Mouse (Mus musculus) midbrain, embryonic 11.5 days (tissue): ENCODE measurements around the gene Nol3. TPM values are rescaled to one million over a fixed set of nuclear protein-coding genes. Genes with fewer than 3 reads are reported as not detected.

ENCODE experiments used
- ATAC-seq: fragments of 200-750 bp; cut with Nextera tagmentation; 2 replicates; pipeline ENCODE4 v1.8.0; 2017; ENCODE audit warnings: moderate TSS enrichment, moderate library complexity; ENCODE audit not compliant: low FRiP score
- DNase-seq: peaks from one replicate; pipeline ENCODE4 v3.0.0; 2015; ENCODE audit warnings: low spot score; ENCODE audit errors: missing footprints
- H3K27ac ChIP-seq: fragments of 300-500 bp; sonication (generic); 2 replicates; pipeline ENCODE4 v1.5.1; 2014; ENCODE audit warnings: low read depth, low read length
- H3K27me3 ChIP-seq: fragments of 300-500 bp; sonication (generic); 2 replicates; pipeline ENCODE4 v1.6.1; 2014; ENCODE audit warnings: mild to moderate bottlenecking, low read length, moderate library complexity, mixed read lengths; ENCODE audit not compliant: control insufficient read depth, insufficient read depth
- H3K36me3 ChIP-seq: fragments of 300-500 bp; sonication (generic); 2 replicates; pipeline ENCODE4 v1.6.1; 2014; ENCODE audit warnings: mild to moderate bottlenecking, low read length, moderate library complexity, mixed read lengths; ENCODE audit not compliant: control insufficient read depth, insufficient read depth
- H3K4me1 ChIP-seq: fragments of 300-500 bp; sonication (generic); 2 replicates; pipeline ENCODE4 v1.6.1; 2014; ENCODE audit warnings: low read length; ENCODE audit not compliant: control insufficient read depth, insufficient read depth
- H3K4me2 ChIP-seq: fragments of 300-500 bp; sonication (generic); 2 replicates; pipeline ENCODE4 v1.6.1; 2014; ENCODE audit warnings: mild to moderate bottlenecking, moderate library complexity
- H3K4me3 ChIP-seq: fragments of 300-500 bp; sonication (generic); 2 replicates; pipeline ENCODE4 v1.5.1; 2014; ENCODE audit warnings: low read depth, low read length
- H3K9ac ChIP-seq: fragments of 300-500 bp; sonication (generic); 2 replicates; pipeline ENCODE4 v1.6.1; 2014; ENCODE audit warnings: low read length
- H3K9me3 ChIP-seq: fragments of 300-500 bp; sonication (generic); 2 replicates; pipeline ENCODE4 v1.6.1; 2016; ENCODE audit warnings: low read length; ENCODE audit not compliant: control insufficient read depth
- WGBS: fragments of 180-500 bp; shearing (Covaris S2); extraction: QIAGEN DNeasy Blood & Tissue Kit; methylation state at CpG from one replicate; pipeline ENCODE4 v1.1.7; 2014; 5-methylcytosine and 5-hydroxymethylcytosine counted together
- polyA plus RNA-seq: library from polyadenylated mRNA; unstranded; fragments of >200 nt; fragmentation: Nextera tagmentation; extraction: Ambion mirVana; gene quantifications from 2 replicates; pipeline ENCODE4 v1.2.1, GENCODE M21; 2014

Gene Nol3
- polyA plus RNA-seq, 1 experiment from 2014 or later: 2.0 TPM

DNA sequence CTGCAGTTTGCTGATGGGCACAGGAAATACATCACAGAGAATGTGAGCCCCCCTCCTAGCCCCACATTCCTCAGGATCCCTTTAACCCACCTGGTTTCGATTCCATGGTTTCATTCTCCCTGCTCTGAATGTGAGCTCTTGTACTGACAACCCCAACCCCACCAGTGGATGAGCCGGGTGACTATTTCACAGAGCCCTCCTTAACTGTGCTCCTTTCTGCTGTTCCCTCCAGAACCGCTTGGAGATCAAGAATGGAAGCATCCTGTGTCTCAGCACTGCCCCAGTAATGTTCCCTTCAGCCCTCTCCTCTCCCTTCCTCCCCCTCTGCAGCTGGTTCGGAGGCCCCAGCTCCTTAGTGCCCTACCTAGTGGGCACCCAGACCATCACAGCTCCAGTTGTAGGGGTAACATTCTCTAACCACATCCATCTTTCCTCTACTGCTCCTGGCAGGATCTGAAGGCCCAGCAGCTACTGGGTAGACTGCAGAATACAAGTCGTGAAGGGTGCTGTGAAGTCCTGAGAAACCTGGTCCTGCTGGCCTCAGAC is 30.3 kb downstream of the Nol3 start:
- DNase-seq (peak; percentile 77), ATAC-seq (peak; percentile 23; the same call in 1 of the 2 replicates)
- H3K4me1 ChIP-seq: peaks cover 8% of the 10 kb centered on the region
- H3K9ac ChIP-seq: no peak overlapping the region
- no peak overlapping the region for H3K4me3 ChIP-seq
- H3K9me3 ChIP-seq: no peaks in the 10 kb centered on the region
- no peaks in the 10 kb centered on the region for H3K27me3 ChIP-seq
- H3K4me2 ChIP-seq: peak overlapping the region; percentile 14; the same call in 1 of the 2 replicates
- 61% methylated on average over 5 of the region's 5 CpGs for WGBS
- H3K27ac ChIP-seq: 0 out of 2 replicates have a peak overlapping the region, but pooled peaks have one; percentile 20
- peaks cover 18% of the 10 kb centered on the region for H3K36me3 ChIP-seq

DNA sequence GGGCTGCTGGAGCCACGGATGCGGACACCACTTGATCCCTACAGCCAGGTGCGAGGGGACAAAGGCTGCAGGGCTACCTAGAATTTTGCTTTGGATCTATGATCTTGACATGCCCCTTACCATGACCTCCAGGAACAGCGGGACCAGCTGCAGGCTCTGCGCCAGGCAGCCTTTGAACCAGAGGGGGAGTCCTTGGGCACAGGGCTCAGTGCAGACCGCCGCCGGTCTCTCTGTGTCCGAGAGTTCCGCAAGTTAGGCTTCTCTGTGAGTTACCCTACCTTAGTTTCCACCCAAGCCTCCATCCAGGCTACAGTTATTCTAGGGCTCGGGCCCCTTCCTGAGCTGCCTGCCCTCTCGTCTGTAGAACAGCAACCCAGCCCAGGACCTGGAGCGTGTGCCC is 31.7 kb downstream of the Nol3 start:
- peaks cover 8% of the 10 kb centered on the region for H3K4me1 ChIP-seq
- H3K9me3 ChIP-seq: no peaks in the 10 kb centered on the region
- WGBS: 94% methylated on average over 13 of the region's 13 CpGs
- no peak overlapping the region for H3K27ac ChIP-seq
- H3K27me3 ChIP-seq: no peaks in the 10 kb centered on the region
- H3K9ac ChIP-seq: no peak overlapping the region
- DNase-seq: peak; percentile 35
- no peak for ATAC-seq
- peaks cover 9% of the 10 kb centered on the region; the same call in 1 of the 2 replicates for H3K36me3 ChIP-seq
- no peak overlapping the region for H3K4me3 ChIP-seq
- no peak overlapping the region for H3K4me2 ChIP-seq

DNA sequence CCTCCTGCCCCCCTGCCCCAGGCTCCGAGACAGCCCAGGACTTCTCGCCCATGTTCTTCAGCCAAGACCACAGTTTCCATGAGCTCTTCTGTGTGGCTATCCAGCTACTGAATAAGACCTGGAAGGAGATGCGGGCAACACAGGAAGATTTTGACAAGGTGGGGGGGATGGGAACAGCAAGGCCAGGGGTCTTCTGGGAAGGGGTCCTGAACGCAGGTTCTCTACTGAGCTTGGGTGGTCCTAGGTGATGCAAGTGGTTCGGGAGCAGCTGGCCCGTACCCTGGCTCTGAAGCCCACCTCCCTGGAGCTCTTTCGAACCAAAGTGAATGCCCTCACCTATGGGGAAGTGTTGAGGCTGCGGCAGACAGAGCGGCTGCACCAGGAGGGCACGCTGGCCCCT is 32.5 kb downstream of the Nol3 start:
- Histone ChIP-seq H3K27ac (no peak overlapping the region), H3K4me1 (peaks cover 8% of the 10 kb centered on the region), H3K36me3 (peaks cover 13% of the 10 kb centered on the region; the same call in 1 of the 2 replicates), H3K4me3 (no peak overlapping the region), H3K27me3 (no peaks in the 10 kb centered on the region), H3K9ac (no peak overlapping the region), H3K9me3 (no peaks in the 10 kb centered on the region), H3K4me2 (no peak overlapping the region)
- DNase-seq: no peak
- WGBS: 92% methylated on average over 10 of the region's 10 CpGs
- no peak for ATAC-seq

DNA sequence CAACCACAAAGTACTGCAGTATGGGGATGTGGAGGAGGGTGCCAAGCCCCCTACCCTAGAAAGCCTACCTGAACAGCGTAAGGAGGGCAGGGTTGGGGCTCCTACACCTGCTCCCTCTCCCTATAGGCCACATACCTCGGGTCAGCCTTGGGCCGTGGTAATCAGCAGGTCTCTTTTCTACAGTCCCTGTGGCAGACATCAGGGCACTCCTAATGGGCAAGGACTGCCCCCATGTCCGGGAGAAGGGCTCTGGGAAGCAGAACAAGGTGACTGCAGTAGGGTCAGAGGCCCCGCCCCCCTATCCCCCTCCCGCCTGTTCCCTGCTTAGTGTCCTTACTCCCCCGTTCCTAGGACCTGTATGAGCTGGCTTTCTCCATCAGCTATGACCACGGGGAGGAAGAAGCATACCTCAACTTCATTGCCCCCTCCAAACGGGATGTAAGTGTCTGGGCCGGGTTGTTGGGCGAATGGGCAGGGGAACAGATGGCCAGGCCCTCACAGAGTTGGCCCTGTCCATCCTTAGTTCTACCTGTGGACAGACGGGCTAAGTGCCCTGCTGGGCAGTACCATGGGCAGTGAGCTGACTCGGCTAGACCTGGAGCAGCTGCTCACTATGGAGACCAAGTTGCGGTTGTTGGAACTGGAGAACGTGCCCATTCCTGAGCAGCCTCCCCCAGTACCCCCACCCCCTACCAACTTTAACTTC is 33.4 kb downstream of the Nol3 start:
- H3K9me3 ChIP-seq: no peaks in the 10 kb centered on the region
- ATAC-seq (no peak), DNase-seq (peak; percentile 44)
- peaks cover 15% of the 10 kb centered on the region for H3K36me3 ChIP-seq
- H3K27me3 ChIP-seq: no peaks in the 10 kb centered on the region
- no peak overlapping the region for H3K9ac ChIP-seq
- no peak overlapping the region for H3K4me2 ChIP-seq
- 86% methylated on average over 15 of the region's 15 CpGs for WGBS
- no peak overlapping the region for H3K4me3 ChIP-seq
- no peak overlapping the region for H3K27ac ChIP-seq
- H3K4me1 ChIP-seq: peaks cover 8% of the 10 kb centered on the region

DNA sequence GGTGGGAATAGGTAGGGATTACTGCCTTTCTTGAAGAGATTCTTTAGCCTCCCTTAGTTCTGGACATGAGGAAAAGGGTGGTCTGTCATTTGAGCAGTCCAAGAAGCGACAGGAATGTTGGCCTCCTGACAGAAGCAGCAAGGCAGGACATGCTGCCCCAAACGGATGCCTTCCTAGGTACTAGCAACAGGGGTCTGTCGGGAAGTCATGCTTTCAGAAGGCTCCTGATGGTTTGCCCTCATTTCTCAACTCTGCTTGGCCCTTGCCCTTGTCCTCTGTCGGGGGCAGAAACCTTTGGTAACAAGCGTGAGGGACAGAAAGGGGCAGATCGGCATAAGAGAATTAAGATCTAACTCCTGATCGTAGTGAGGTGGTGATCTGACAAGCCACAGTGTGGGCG is 34.2 kb downstream of the Nol3 start:
- no peaks in the 10 kb centered on the region for H3K9me3 ChIP-seq
- H3K27ac ChIP-seq: no peak overlapping the region
- ATAC-seq: no peak
- no peak overlapping the region for H3K4me2 ChIP-seq
- peaks cover 8% of the 10 kb centered on the region for H3K4me1 ChIP-seq
- no peak overlapping the region for H3K4me3 ChIP-seq
- no peak overlapping the region for H3K9ac ChIP-seq
- H3K36me3 ChIP-seq: peaks cover 15% of the 10 kb centered on the region
- H3K27me3 ChIP-seq: no peaks in the 10 kb centered on the region
- WGBS: 85% methylated on average over 8 of the region's 8 CpGs
- peak; percentile 44 for DNase-seq

DNA sequence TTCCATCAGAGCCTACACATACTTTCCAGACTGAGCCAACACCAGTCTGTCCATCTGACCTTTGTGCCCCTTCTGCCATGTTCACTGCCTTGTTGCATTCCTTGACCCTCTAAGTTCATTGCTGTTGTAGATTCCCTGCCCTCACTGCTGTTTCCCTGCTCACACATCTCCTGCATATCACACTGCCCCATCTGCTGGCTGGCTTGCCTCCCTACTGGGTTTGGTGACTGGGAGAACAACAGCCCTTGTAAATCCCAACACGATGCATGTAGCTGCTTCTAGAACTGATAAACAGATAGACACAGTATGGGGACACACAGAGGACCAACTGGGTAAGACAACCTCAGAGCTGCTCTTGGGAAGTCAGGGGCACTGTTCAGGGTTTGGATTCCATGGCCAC is 35.8 kb downstream of the Nol3 start:
- ATAC-seq (no peak), DNase-seq (peak; percentile 56)
- no peaks in the 10 kb centered on the region for H3K27me3 ChIP-seq
- H3K9me3 ChIP-seq: no peaks in the 10 kb centered on the region
- no peak overlapping the region for H3K9ac ChIP-seq
- H3K36me3 ChIP-seq: peaks cover 15% of the 10 kb centered on the region
- no peak overlapping the region for H3K4me2 ChIP-seq
- WGBS: 79% methylated on average over 1 of the region's 1 CpGs
- no peak overlapping the region for H3K4me3 ChIP-seq
- H3K27ac ChIP-seq: no peak overlapping the region
- no peaks in the 10 kb centered on the region for H3K4me1 ChIP-seq

DNA sequence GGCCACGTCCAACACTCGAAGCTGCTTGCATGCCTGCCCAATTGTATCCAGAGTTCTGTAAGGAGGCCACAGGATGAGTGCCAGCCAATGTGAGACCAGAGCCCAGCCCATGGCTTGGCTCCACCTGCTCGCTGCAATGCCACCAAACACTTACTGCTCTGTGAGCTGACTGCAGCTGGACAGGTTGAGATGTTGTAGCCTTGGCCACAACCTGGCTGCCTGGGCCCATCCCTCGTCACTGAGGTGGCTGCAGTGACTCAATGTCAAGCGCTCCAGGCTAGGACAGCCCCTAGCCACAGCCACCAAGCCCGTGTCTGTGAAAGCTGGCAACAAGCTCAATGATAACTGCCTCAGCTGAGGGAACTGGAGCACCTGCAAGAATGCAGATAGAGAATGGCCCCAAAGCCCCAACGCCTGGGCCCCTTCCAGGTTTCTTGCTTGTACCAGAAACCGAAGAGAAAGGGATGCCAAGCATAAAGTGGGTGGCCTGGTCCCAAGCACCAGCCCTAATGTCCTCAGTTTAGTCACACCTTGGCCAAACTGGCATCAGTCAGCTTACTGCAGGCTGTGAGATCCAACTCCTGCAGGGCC is 37.0 kb downstream of the Nol3 start:
- Histone ChIP-seq H3K9me3 (no peaks in the 10 kb centered on the region), H3K9ac (no peak overlapping the region), H3K4me2 (no peak overlapping the region), H3K4me3 (no peak overlapping the region), H3K4me1 (no peaks in the 10 kb centered on the region), H3K27ac (no peak overlapping the region), H3K36me3 (peaks cover 10% of the 10 kb centered on the region), H3K27me3 (no peaks in the 10 kb centered on the region)
- ATAC-seq: no peak
- peak; percentile 53 for DNase-seq
- 86% methylated on average over 8 of the region's 8 CpGs for WGBS

DNA sequence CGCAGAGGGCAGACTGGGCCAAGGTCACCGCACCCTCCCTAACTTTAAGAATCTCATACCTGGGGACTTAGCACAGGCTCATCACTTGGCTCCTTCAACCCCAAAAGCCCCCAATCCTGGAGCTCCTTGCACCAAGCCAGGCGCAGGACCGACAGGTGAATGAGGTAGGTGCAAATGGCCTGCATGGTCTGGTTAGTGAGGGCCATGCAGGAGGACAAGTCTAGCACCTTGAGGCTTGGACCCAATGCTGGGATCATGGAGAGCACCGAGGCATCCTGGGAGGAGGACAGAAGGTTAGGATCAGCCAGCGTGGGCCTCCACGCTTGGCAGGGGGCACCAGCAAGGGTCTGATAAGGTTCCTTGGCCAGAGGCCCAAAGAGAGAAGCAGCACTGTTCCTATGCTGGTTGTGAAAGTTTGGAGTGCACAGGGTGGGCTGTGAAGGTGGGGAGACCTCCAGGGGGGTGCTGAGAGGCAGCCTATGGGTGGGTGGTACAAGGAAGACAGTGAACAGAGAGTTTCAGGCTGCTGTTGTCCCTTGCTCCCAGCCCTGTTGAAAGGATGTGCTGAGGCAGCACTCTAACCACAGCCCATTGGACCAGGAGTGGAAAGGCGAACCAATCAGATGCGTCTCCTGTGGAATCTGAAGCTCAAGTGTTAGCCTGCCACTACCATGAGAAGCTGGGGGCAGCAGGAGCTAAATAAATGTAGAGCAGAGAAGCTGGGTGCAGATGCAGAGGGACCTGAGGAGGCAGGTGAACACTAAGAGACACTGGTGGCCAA is 37.9 kb downstream of the Nol3 start:
- Histone ChIP-seq H3K9ac (no peak overlapping the region), H3K36me3 (peaks cover 7% of the 10 kb centered on the region), H3K4me3 (no peak overlapping the region), H3K9me3 (no peaks in the 10 kb centered on the region), H3K27me3 (no peaks in the 10 kb centered on the region), H3K4me2 (no peak overlapping the region), H3K27ac (no peak overlapping the region), H3K4me1 (no peaks in the 10 kb centered on the region)
- WGBS: 82% methylated on average over 9 of the region's 9 CpGs
- DNase-seq (peak; percentile 65), ATAC-seq (no peak)
